Mouse (Mus musculus) liver, adult (tissue): ENCODE measurements around the gene Gm20388.

ENCODE experiments used
- GATA4 ChIP-seq: IDR thresholded peaks from 2 replicates; pipeline ENCODE4 v1.6.1; 2014; ENCODE audit warnings: mild to moderate bottlenecking, low read length; ENCODE audit not compliant: insufficient replicate concordance

The Gm20388 gene

DNA sequence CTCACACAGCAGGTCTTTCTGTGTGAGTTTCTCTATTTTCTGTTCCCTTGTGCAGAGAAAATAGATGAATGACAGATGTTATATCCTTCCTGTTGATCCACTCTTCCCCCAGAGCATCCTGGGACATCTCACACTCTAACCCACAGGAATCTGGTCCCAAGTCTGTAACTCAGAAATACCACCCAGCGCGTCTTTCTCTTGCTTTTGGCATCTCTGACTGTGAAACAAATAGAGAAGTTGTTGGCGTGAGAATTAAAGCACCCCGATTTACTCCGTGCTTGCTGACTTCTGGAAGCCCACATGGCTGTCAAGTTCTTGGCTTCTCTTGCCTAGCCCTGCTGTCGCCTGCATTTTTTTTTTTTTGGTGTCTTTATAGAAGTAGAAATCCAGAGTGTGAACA, 2867.1 kb downstream of the Gm20388 start:
- TF ChIP-seq GATA4 = no peak

DNA sequence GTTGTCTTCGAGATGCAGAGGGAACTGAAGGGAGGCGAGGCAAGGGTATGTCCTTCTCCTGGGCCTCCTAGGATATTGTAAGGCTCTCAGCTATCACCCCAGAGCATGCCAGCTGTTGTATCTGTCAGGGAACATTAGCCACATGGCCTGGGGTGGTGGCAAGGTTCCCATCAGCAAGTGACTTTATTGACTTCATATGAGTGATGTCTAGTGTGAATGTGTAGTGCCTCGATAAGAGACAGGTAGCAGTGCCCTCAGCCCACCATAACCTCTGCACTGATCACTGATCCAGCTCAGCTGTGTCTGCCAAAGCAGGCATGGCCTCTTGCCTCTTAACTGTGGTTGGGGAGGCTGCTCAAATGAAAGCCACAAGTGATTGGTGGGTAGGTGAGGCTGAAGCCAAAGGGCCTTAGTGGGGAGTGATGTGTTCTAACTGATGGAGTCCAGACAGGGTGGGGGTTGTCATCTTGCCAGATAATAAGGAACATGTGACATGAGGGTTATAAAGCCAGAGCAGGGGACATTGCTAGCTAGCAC, 2868.1 kb downstream of the Gm20388 start:
- TF ChIP-seq GATA4 = no peak

DNA sequence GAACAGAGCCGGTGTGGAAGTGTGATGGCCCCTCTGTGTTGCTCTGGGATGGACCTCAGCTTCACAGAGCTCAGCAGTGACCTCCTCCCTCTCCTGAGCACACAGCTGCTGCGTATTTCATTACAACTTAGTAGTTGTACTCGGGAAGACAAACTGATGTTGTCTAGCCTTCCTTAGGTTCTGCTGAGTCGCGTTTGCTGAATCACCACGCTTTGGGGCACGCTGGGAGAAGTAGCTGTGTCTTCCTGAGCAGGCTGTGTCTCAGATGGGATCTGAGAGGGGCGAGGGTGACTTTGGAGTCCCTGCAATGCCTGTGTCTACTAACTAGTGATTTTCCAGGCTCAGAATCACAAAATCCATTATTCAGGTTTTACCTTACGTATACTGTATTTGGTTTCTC, 2868.6 kb downstream of the Gm20388 start:
- no peak for TF ChIP-seq GATA4

DNA sequence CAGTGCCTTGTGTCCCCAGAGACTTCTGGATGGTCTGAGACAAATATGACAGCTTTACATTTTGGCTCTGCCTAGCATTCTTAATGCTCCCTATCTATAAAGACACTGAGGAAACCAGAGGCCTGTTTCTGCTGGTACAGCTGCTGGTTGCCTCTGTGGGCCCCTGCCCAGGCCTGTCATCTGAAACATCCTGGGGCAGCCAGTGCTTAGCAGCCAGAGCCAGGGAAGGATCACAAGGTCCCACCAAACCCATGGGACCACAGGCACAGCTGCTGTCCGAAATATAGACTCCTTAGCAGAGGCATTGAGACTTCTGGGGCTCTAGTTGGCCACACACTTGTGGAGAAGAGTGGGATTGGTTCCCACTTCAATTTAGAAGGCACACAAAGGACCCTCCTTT, 2874.1 kb downstream of the Gm20388 start:
- TF ChIP-seq GATA4 = no peak

DNA sequence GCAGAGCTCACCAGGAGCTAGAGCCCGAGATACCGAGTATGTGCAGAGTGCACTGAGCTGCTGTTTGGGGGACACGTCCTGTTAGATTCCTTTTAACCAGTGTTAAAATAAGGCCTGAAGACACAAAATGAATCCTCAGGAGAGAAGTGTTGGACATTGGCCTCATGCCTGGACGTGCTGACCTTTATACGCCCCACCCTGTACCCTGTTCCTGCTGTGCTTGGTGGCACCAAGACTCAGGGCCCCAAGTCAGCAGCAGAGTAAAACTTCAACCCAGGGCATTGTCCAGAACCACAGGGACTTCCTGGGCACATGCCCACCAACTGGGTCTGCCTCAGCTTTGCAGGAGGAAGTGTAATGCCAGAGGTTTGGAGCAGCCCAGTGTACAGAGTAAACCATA, 2879.2 kb downstream of the Gm20388 start:
- no peak for TF ChIP-seq GATA4

DNA sequence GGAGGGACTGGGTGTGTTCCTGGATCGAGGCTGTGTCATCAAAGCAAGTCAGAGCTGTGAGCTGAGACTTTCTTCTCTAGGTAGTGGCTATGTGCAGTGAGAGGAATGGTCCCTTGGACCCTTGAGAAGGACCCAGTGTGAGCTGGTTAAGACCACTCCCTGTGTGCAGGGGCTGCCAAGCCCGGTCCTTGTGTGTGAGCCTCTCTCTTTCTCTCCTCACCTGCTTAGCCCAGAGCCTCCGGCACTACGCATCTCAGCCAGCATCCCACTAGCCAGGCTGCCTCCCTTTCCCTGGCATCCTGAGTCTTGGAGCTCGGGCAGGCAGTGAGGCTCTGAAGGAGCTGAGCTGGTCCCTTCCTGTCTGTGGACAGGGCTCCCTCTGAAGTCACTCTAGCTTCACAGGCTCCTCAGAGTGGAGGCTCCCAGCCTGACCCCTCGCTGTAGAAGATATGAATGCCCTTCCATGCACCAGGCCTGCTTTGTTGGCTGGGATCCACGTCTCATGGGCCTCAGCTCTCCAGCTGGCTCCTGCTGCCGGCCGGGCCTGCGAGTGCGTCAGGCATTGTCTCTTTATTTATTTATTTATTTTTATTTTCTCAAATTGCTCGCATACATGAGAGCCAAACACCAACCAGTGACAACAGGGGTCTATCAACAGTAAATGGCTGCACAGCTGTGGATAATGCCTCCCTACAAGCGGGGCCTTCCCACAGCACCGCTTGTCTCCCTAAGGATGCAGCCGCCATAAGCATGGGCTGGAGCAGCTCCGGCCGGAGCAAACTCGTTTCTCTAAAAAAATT, 2882.9 kb downstream of the Gm20388 start:
- no peak for TF ChIP-seq GATA4

DNA sequence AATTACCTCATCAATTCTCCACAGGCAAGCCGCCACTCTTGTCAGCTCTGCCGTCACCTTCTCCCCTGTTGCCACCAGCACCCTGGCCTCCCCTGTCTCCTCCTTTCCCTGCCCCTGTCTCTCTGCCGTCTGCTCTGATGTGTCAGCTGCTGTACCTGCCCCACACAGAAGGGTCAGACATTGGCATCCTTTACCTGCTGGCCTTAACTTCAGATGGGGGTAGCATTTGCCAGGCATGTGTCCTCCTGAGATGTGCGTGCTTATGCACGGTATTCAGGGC, 2883.5 kb downstream of the Gm20388 start:
- TF ChIP-seq GATA4 = no peak

DNA sequence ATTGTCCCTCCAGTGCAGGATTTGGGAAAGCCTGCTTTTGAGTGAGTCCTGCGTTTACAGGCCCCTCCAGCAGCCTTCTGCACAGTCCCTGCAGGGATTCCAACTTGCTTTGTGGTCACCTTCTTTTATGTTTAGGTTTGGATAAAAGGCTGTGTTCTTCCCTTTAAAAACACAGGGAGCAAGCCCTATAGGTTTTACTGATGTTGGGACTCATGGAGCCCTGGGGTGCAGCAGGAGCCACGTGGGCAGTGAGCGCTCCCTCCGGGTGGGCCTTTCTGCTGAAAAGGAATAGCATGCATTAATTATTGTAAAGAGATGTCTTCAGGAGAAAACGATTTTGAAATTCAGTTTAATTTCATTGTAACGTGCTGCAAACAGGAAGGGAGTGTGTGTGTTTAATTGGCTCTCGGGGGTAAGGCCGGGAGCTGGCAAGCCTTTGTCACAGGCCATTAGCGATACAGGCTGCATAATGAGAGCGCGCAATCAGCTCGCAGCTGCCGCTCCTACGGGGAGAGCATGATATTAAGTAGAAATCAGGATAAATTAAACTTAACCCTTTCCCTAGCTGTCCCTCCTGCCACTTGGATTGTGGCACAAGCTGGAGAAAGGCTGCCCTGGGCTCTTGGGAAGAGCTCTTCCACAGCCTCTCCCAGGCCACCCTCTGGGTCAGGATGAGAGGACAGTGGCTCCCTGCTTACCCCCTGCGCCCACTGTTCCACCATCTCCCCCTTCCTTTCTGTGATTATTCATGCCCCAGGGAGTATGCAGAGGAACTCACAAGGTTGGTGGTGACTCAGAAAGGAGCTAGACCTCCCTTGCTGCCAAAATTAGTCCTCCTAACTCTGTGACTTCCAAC, 2893.5 kb downstream of the Gm20388 start:
- TF ChIP-seq GATA4 = no peak

DNA sequence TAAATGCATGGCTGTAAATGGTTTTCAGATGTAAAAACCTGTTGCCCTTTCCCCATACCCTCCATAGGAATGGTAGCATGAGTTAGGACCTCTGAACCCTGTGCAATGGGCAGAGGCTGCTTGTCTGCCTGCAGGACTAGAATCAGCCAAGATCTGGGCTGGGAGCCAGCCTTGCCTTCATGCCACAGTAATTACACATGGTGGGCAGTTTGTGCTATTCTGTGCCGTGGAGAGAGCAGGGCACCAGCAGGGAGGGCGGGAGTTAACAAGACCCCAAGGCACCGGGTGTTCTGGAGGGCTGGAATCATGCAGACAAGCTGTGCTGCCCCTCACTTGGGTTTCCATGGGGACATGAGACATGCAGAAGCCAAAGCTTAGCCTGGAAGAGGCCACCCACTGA, 2894.7 kb downstream of the Gm20388 start:
- no peak for TF ChIP-seq GATA4

DNA sequence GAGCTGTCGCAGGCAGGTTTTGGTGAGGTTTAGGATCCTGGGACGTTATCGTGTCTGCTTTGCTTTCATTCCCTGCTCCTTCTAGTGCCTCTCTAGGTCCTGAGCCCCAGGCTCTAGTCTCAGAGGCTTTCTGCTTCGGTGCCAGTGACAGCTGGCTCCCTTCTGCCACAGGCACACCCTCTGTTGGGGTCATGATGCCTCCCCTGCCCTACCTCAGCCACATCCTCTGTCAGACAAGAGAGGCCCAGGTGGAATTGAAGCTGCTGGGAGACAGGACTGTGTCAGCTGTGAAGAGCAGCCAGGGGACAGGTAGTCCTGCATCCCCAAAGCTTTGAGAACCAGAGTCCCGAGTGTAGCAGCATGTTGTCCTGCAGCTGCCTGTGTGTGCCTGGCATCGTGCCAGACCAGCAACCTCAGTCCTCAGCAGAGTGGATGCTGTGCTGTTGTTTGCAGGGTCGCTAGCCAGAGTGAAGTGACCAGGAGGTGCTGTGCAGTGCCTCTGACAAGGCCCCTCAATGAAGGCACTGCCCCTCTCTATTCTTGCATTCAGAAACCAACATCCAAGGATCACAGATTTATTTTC, 2896.4 kb downstream of the Gm20388 start:
- TF ChIP-seq GATA4 = no peak

DNA sequence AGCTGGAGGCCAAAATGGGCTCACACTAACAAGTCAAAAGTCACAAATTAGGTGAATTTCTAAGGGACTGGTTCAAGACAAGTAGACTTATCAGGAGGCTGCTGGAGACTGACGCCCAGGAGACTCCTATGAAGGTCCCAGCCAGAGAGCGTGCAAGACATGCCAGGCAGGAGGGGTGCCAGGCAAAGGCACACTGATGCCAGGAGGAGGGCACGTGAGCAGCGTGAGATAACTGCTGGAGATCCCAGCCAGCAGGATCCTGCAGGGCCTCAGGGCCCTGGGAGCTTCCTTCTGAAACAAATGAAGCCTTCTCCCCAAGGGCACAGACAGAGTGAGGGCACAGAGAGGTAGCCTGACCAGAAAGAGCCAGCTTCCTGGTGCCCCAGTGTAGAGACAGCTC, 2897.3 kb downstream of the Gm20388 start:
- no peak for TF ChIP-seq GATA4

DNA sequence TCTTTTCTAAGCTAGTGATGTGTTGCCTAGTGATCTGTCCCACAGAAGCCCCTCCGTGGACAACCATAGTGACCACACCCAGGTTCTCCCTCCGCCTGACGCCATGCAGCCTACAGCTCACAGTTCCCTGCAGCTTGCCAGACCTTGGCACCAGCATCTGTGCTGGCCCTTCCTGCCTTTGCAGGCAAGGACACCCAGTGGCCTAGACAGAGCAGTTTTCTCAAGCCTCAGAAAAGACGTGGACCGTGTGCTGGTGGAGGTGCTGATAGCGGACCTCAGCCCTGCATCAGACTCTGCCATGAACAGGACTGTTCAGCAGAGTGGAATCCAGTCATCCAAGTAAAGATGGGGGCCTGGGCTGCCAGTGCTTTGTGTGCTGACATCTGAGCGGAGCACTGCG, 2899.7 kb downstream of the Gm20388 start:
- no peak for TF ChIP-seq GATA4

DNA sequence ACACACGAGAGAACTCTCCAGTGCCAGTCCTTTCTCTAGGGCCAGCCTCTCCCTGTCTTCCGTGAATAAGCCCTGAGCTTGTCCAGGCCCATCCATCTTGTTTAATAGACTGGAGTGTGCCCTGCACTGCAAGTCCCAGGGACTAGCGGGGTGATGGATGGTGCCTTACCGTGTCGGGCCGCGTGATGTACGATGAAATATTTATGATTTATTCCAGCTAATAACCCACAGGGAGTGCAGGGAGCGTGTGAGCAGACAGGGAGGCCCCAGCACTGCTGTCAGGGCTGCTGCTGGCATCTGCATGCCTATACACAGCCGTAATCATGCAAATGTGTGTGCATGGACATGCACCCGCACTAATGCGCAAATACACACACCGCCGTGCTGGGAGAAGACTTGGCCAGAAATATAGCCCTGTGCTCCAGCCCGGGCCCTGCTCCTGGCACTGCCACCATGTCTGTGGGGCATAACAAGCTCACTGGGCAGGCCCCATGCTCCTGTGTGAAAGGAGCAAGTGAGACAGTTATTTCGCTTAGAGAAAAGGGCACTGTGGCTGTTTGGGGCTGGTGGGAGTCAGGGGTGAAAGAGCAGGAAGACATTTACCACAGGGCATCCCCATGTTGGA, 2901.3 kb downstream of the Gm20388 start:
- TF ChIP-seq GATA4 = no peak

DNA sequence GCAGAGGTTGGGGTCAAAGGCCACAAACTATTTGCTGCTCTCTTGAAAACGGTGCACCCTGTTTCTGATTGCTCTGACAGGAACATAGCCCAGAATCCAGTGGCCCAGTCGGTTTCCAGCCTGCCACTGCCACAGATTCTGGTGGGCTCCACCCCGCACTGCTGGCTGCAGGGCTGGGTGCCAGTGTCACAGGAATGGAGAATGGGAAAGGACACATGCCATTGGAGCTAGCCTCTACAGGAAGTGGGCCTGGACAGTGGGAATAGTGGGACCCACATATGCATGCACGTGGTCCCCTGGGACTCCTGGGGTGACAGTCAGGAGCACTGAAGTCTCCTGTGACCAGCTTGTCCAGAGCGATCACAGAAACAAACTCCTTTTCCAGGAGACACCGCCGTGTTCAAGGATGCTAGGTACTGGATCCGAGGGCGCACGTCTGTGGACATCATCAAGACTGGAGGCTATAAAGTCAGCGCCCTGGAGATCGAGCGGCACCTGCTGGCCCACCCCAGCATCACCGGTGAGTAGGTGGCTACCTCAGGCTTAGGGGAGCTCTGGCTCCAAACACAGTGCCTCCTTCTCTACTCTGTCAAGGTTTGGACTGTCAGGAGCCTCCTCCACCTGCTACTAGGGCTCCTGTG, 2902.1 kb downstream of the Gm20388 start:
- no peak for TF ChIP-seq GATA4

DNA sequence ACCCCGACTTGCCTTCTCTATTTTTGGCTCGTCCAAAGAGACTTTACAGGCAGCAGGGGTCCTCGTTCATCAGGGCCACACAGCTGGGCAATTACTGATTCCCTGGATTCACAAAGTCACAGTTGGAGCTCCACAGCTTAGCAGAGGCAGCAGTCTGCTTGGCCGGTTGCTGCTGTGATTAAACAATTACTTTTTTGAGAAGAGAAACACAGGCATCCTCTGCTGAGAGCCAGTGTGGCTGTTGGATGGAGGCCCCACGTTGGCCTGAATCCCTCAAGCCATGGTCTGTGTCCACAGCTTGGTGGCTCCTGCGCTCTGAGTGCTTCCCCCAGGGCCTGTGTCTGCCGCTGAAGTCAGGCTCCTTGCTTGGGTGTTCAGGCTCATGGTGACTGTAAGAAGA, 2904.0 kb downstream of the Gm20388 start:
- TF ChIP-seq GATA4 = no peak
